Comparison of ENCODE assay signal across 20 mouse cellular contexts in the genomic region with DNA sequence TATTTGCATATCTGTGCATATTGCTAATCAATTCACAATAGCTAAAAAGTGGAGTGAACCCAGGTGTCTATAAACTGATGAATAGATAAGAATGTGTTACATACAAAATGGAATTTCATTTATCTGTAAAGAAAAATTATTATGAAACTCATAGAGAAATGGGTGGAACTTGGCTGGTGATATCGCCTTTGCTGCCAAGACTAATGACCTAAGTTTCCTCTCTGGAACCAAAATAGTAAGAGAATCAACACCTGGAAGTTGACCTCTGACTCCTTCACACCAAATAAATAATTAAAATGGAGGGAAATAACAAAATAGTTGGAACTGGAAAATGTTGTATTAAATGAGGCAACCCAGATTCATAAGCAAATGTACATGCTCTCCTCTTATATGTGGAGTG. TPM values are rescaled to one million over a fixed set of nuclear protein-coding genes. Genes with fewer than 3 reads are reported as not detected.
DNase-seq lines count a peak whose midpoint lies in the region; ATAC-seq and TF ChIP-seq lines count a peak whose summit lies in the region.
"Had no signal": no experiment of that assay in that cellular context is flagged by ENCODE, and none has a peak within 500 bp of the region (broad histone marks: within the 10 kb centered on the region; RNA-seq: fewer than 3 reads in every experiment).

No protein-coding gene starts in this region.

- H3K4me1 ChIP-seq in lung, embryonic 14.5 days (ENCODE audit: insufficient read depth) = no peaks in the 10 kb centered on the region
- no peaks in the 10 kb centered on the region for H3K4me1 ChIP-seq in hindbrain, embryonic 12.5 days
- H3K4me1 ChIP-seq: embryonic facial prominence, embryonic 13.5 days; heart, embryonic 13.5 days; limb, embryonic 12.5 days had no signal

- WGBS in lung, embryonic 14.5 days = 71% methylated on average over 1 of the region's 1 CpGs
- 89% methylated on average over 1 of the region's 1 CpGs for WGBS in hindbrain, embryonic 12.5 days

- H3K4me2 ChIP-seq in lung, embryonic 14.5 days = no peak overlapping the region
- H3K4me2 ChIP-seq in hindbrain, embryonic 12.5 days (replicated peaks) = no peak overlapping the region
- H3K4me2 ChIP-seq: embryonic facial prominence, embryonic 13.5 days; heart, embryonic 13.5 days; limb, embryonic 12.5 days; midbrain, embryonic 11.5 days had no signal

- peak; percentile 8 to 24 for DNase-seq in heart, postnatal 14 days
- no peak for DNase-seq in heart, postnatal 25 days (ENCODE audit: low spot score)
- DNase-seq in lung, embryonic 14.5 days = peak; percentile 7
- DNase-seq in lung, postnatal 4 days = no peak
- peak; percentile 36 for DNase-seq in kidney, postnatal 14 days
- DNase-seq: adrenal gland, postnatal 14 days; cerebellum, postnatal 10 days; gastrocnemius, postnatal 14 days; layer of hippocampus, adult 9-11 months; retina, postnatal 1 day; right cerebral cortex, postnatal 4 days had no signal

- H3K9ac ChIP-seq in lung, embryonic 14.5 days = no peak overlapping the region
- no peak overlapping the region for H3K9ac ChIP-seq in hindbrain, embryonic 12.5 days
- H3K9ac ChIP-seq: embryonic facial prominence, embryonic 13.5 days; heart, embryonic 13.5 days; limb, embryonic 12.5 days; liver, embryonic 14.5 days had no signal

- ATAC-seq in lung, embryonic 14.5 days (ENCODE audit: insufficient read depth) = no peak
- ATAC-seq in hindbrain, embryonic 12.5 days (ENCODE audit: low FRiP score) = no peak
- ATAC-seq in megakaryocyte, adult 5-6 weeks (ENCODE audit: poor library complexity, severe bottlenecking) = no peak
- ATAC-seq: forebrain, embryonic 14.5 days had no signal

- no peaks in the 10 kb centered on the region for H3K36me3 ChIP-seq in lung, embryonic 14.5 days (ENCODE audit: insufficient read depth)
- H3K36me3 ChIP-seq in hindbrain, embryonic 12.5 days = no peaks in the 10 kb centered on the region
- H3K36me3 ChIP-seq: embryonic facial prominence, embryonic 13.5 days; heart, embryonic 13.5 days; limb, embryonic 12.5 days had no signal

- no peak for TF ChIP-seq CTCF in lung, embryonic 14.5 days (IDR thresholded peaks at IDR 0.05; ENCODE audit: low read depth)

- no peaks in the 10 kb centered on the region for H3K9me3 ChIP-seq in lung, embryonic 14.5 days (ENCODE audit: low read depth, low read length)
- no peaks in the 10 kb centered on the region for H3K9me3 ChIP-seq in hindbrain, embryonic 12.5 days (replicated peaks)
- H3K9me3 ChIP-seq: embryonic facial prominence, embryonic 13.5 days; heart, embryonic 13.5 days; limb, embryonic 12.5 days had no signal

- no peak overlapping the region for H3K27ac ChIP-seq in lung, embryonic 14.5 days (ENCODE audit: low read depth)
- H3K27ac ChIP-seq in hindbrain, embryonic 12.5 days = no peak overlapping the region
- H3K27ac ChIP-seq: embryonic facial prominence, embryonic 13.5 days; heart, embryonic 13.5 days; limb, embryonic 12.5 days; liver, embryonic 14.5 days; macrophage had no signal

- intact Hi-C loops in heart, postnatal 14 days (cut with DNase I) = no loop called here
- intact Hi-C loops in heart, postnatal 25 days (cut with DNase I) = no loop called here

- H3K4me3 ChIP-seq in lung, embryonic 14.5 days (ENCODE audit: low read depth, low read length) = no peak overlapping the region
- H3K4me3 ChIP-seq in hindbrain, embryonic 12.5 days = no peak overlapping the region
- H3K4me3 ChIP-seq: embryonic facial prominence, embryonic 13.5 days; heart, embryonic 13.5 days; limb, embryonic 12.5 days had no signal

- no peaks in the 10 kb centered on the region for H3K27me3 ChIP-seq in lung, embryonic 14.5 days (ENCODE audit: insufficient read depth, low read length)
- no peaks in the 10 kb centered on the region for H3K27me3 ChIP-seq in hindbrain, embryonic 12.5 days
- H3K27me3 ChIP-seq: embryonic facial prominence, embryonic 13.5 days; heart, embryonic 13.5 days; limb, embryonic 12.5 days had no signal

RNA-seq across cellular contexts. Expression of a gene that starts 53.2 kb away (rescaled TPM):
- 10 to 100 TPM; 29.3 to 32.8 TPM for total RNA-seq in heart, postnatal 14 days (2021)
- 10 to 100 TPM; 23.6 to 25.2 TPM for total RNA-seq in heart, postnatal 25 days (2021)
- polyA plus RNA-seq in lung, embryonic 14.5 days (2014; fragmentation: Nextera tagmentation; extraction: Ambion mirVana) = 78.9 and 87.5 TPM in 2 replicates
- 93.4 and 97.3 TPM in 2 replicates for polyA plus RNA-seq in hindbrain, embryonic 12.5 days (2016; fragmentation: Nextera tagmentation; extraction: Ambion mirVana)
- total RNA-seq in megakaryocyte, adult 5-6 weeks (2015) = 228 and 233 TPM in 2 replicates
- total RNA-seq in megakaryocyte, adult 5-6 weeks (2017) = 225 and 231 TPM in 2 replicates

Comparison
In these comparisons a context has a peak if more than half of its experiments do, and no peak if none do; other contexts are left out.
1. DNase-seq: peak in heart, postnatal 14 days (2 of 2), lung, embryonic 14.5 days (single experiment) and kidney, postnatal 14 days (single experiment); none in heart, postnatal 25 days (single experiment) and lung, postnatal 4 days (0 of 2).
2. RNA of a gene that starts 53.2 kb away (total RNA-seq): 225 to 233 TPM in megakaryocyte, adult 5-6 weeks; 29.3 to 32.8 TPM in heart, postnatal 14 days and 23.6 to 25.2 TPM in heart, postnatal 25 days; every median in the first group is over 4 times any median in the second.